Mouse (Mus musculus): Measurements from ENCODE around the gene Elmod3. TPM values are rescaled to one million over a fixed set of nuclear protein-coding genes. Genes with fewer than 3 reads are reported as not detected.
A peak's percentile ranks its signal among the peaks of the same experiment; 100 is the strongest.

Elmod3 gene
- total and polyA plus RNA-seq, 3 experiments: 8.6 to 25.5 (median 16.6) TPM

- ATAC-seq (ENCODE audit: extremely low read depth, insufficient number of reproducible peaks, low FRiP score, poor library complexity, severe bottlenecking) (no peak), DNase-seq (ENCODE audit: low spot score) (no peak)
- TF ChIP-seq GATA2 (IDR thresholded peaks at IDR 0.05; ENCODE audit: borderline replicate concordance, low read depth, low read length) (no peak), CTCF (IDR thresholded peaks at IDR 0.05; ENCODE audit: low read depth, low read length) (no peak), POLR2AphosphoS5 (IDR thresholded peaks at IDR 0.05; ENCODE audit: insufficient replicate concordance, low read depth, low read length) (no peak), GATA1 (IDR thresholded peaks at IDR 0.05; ENCODE audit: borderline replicate concordance, low read length) (no peak), TAL1 (conservative IDR thresholded peaks at IDR 0.05; ENCODE audit: low read depth, low read length) (no peak)
- Histone ChIP-seq H3K4me3 (ENCODE audit: low read depth, low read length) (peak overlapping the region; percentile 63; the same call in 1 of the 2 replicates), H3K27me3 (ENCODE audit: insufficient read depth, low read length) (no peaks in the 10 kb centered on the region), H3K4me1 (ENCODE audit: insufficient read depth, low read depth, low read length) (peaks cover 58% of the 10 kb centered on the region), H3K9me3 (replicated peaks) (no peaks in the 10 kb centered on the region), H3K36me3 (replicated peaks) (peaks cover 51% of the 10 kb centered on the region)
Measured at GRCm38 (mm10) chr6:72553079-72553412, 45.2 kb downstream of the Elmod3 start.

- peaks cover 51% of the 10 kb centered on the region for H3K36me3 ChIP-seq (replicated peaks)
- peak overlapping the region; percentile 63; the same call in 1 of the 2 replicates for H3K4me3 ChIP-seq (ENCODE audit: low read depth, low read length)
- H3K27me3 ChIP-seq (ENCODE audit: insufficient read depth, low read length): no peaks in the 10 kb centered on the region
- DNase-seq (ENCODE audit: low spot score) (peak; percentile 51), ATAC-seq (ENCODE audit: extremely low read depth, insufficient number of reproducible peaks, low FRiP score, poor library complexity, severe bottlenecking) (peak; percentile 58; the same call in 1 of the 2 replicates)
- H3K9me3 ChIP-seq (replicated peaks): no peaks in the 10 kb centered on the region
- H3K4me1 ChIP-seq (ENCODE audit: insufficient read depth, low read depth, low read length): peaks cover 61% of the 10 kb centered on the region
- no peak for TF ChIP-seq TAL1 (conservative IDR thresholded peaks at IDR 0.05; ENCODE audit: low read depth, low read length)
- no peak for TF ChIP-seq GATA2 (IDR thresholded peaks at IDR 0.05; ENCODE audit: borderline replicate concordance, low read depth, low read length)
- TF ChIP-seq GATA1 (IDR thresholded peaks at IDR 0.05; ENCODE audit: borderline replicate concordance, low read length): no peak
- no peak for TF ChIP-seq CTCF (IDR thresholded peaks at IDR 0.05; ENCODE audit: low read depth, low read length)
- TF ChIP-seq POLR2AphosphoS5 (IDR thresholded peaks at IDR 0.05; ENCODE audit: insufficient replicate concordance, low read depth, low read length): no peak
Measured at GRCm38 (mm10) chr6:72552171-72553078, 45.8 kb downstream of the Elmod3 start.

GRCm38 (mm10) chr6:72550503-72551100 lies 47.6 kb downstream of the Elmod3 start:
- H3K4me3 ChIP-seq (ENCODE audit: low read depth, low read length): no peak overlapping the region

GRCm38 (mm10) chr6:72550025-72550424 lies 48.2 kb downstream of the Elmod3 start:
- Histone ChIP-seq H3K27me3 (ENCODE audit: insufficient read depth, low read length) (no peaks in the 10 kb centered on the region), H3K9me3 (replicated peaks) (peaks cover 4% of the 10 kb centered on the region), H3K4me3 (ENCODE audit: low read depth, low read length) (peak overlapping the region; percentile 63; the same call in 1 of the 2 replicates), H3K36me3 (replicated peaks) (peaks cover 47% of the 10 kb centered on the region), H3K4me1 (ENCODE audit: insufficient read depth, low read depth, low read length) (peaks cover 66% of the 10 kb centered on the region)
- no peak for TF ChIP-seq CTCF (IDR thresholded peaks at IDR 0.05; ENCODE audit: low read depth, low read length)
- no peak for TF ChIP-seq GATA2 (IDR thresholded peaks at IDR 0.05; ENCODE audit: borderline replicate concordance, low read depth, low read length)
- TF ChIP-seq POLR2AphosphoS5 (IDR thresholded peaks at IDR 0.05; ENCODE audit: insufficient replicate concordance, low read depth, low read length): no peak
- no peak for TF ChIP-seq TAL1 (conservative IDR thresholded peaks at IDR 0.05; ENCODE audit: low read depth, low read length)
- TF ChIP-seq GATA1 (IDR thresholded peaks at IDR 0.05; ENCODE audit: borderline replicate concordance, low read length): no peak
- DNase-seq (ENCODE audit: low spot score) (no peak), ATAC-seq (ENCODE audit: extremely low read depth, insufficient number of reproducible peaks, low FRiP score, poor library complexity, severe bottlenecking) (no peak)

More at GRCm38 (mm10) chr6:72550503-72551100, 47.6 kb downstream of the Elmod3 start:
- no peak for DNase-seq (ENCODE audit: low spot score)
- Histone ChIP-seq H3K27me3 (ENCODE audit: insufficient read depth, low read length) (no peaks in the 10 kb centered on the region), H3K9me3 (replicated peaks) (peaks cover 4% of the 10 kb centered on the region), H3K36me3 (replicated peaks) (peaks cover 52% of the 10 kb centered on the region), H3K4me1 (ENCODE audit: insufficient read depth, low read depth, low read length) (peaks cover 62% of the 10 kb centered on the region)
- TF ChIP-seq POLR2AphosphoS5 (IDR thresholded peaks at IDR 0.05; ENCODE audit: insufficient replicate concordance, low read depth, low read length) (no peak), CTCF (IDR thresholded peaks at IDR 0.05; ENCODE audit: low read depth, low read length) (no peak), GATA1 (IDR thresholded peaks at IDR 0.05; ENCODE audit: borderline replicate concordance, low read length) (no peak), TAL1 (conservative IDR thresholded peaks at IDR 0.05; ENCODE audit: low read depth, low read length) (no peak), GATA2 (IDR thresholded peaks at IDR 0.05; ENCODE audit: borderline replicate concordance, low read depth, low read length) (no peak)
- no peak for ATAC-seq (ENCODE audit: extremely low read depth, insufficient number of reproducible peaks, low FRiP score, poor library complexity, severe bottlenecking)

GRCm38 (mm10) chr6:72549041-72549580 lies 49.1 kb downstream of the Elmod3 start:
- Histone ChIP-seq H3K4me3 (ENCODE audit: low read depth, low read length) (peak overlapping the region; percentile 63), H3K9me3 (replicated peaks) (peaks cover 4% of the 10 kb centered on the region), H3K4me1 (ENCODE audit: insufficient read depth, low read depth, low read length) (peaks cover 75% of the 10 kb centered on the region), H3K36me3 (replicated peaks) (peaks cover 43% of the 10 kb centered on the region), H3K27me3 (ENCODE audit: insufficient read depth, low read length) (no peaks in the 10 kb centered on the region)
- TF ChIP-seq TAL1 (conservative IDR thresholded peaks at IDR 0.05; ENCODE audit: low read depth, low read length): no peak
- peak; percentile 61 for ATAC-seq (ENCODE audit: extremely low read depth, insufficient number of reproducible peaks, low FRiP score, poor library complexity, severe bottlenecking)
- peak; percentile 85 for DNase-seq (ENCODE audit: low spot score)

- DNase-seq (ENCODE audit: low spot score): no peak
- no peaks in the 10 kb centered on the region for H3K27me3 ChIP-seq (ENCODE audit: insufficient read depth, low read length)
- TF ChIP-seq GATA2 (IDR thresholded peaks at IDR 0.05; ENCODE audit: borderline replicate concordance, low read depth, low read length) (no peak), CTCF (IDR thresholded peaks at IDR 0.05; ENCODE audit: low read depth, low read length) (no peak), POLR2AphosphoS5 (IDR thresholded peaks at IDR 0.05; ENCODE audit: insufficient replicate concordance, low read depth, low read length) (no peak), GATA1 (IDR thresholded peaks at IDR 0.05; ENCODE audit: borderline replicate concordance, low read length) (no peak), TAL1 (conservative IDR thresholded peaks at IDR 0.05; ENCODE audit: low read depth, low read length) (no peak)
- peaks cover 41% of the 10 kb centered on the region for H3K36me3 ChIP-seq (replicated peaks)
- peaks cover 80% of the 10 kb centered on the region for H3K4me1 ChIP-seq (ENCODE audit: insufficient read depth, low read depth, low read length)
- ATAC-seq (ENCODE audit: extremely low read depth, insufficient number of reproducible peaks, low FRiP score, poor library complexity, severe bottlenecking): no peak
- H3K9me3 ChIP-seq (replicated peaks): peaks cover 4% of the 10 kb centered on the region
- H3K4me3 ChIP-seq (ENCODE audit: low read depth, low read length): no peak overlapping the region
Measured at GRCm38 (mm10) chr6:72547862-72548261, 50.4 kb downstream of the Elmod3 start.
